Comparison of ENCODE assay signal across 22 mouse cellular contexts in the genomic region with DNA sequence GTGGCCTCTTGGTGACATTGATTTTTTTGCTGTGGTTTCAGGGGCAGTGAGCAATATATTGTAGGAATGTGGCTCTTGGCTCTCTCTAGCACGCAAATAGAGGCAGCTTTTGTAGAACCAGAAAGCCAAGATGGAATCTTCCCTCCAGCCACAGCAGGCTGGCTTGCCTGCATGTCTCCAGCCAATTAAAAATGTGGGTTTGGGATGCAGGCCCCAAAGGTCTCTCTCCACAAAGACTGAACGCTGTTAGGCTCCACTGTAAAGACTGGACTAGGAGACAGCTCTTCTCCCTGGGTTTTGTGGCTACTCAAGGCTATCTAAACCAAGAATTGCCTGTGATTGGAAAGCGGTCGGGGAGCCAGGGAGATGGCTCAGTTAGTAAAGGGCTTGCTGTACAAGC. TPM values are rescaled to one million over a fixed set of nuclear protein-coding genes. Genes with fewer than 3 reads are reported as not detected.
DNase-seq lines count a peak whose midpoint lies in the region; ATAC-seq and TF ChIP-seq lines count a peak whose summit lies in the region.
"Had no signal": no experiment of that assay in that cellular context is flagged by ENCODE, and none has a peak within 500 bp of the region (broad histone marks: within the 10 kb centered on the region; RNA-seq: fewer than 3 reads in every experiment).

No protein-coding gene starts in this region.

- no peak overlapping the region for H3K9ac ChIP-seq in intestine, embryonic 16.5 days (ENCODE audit: low read depth, low read length)
- H3K9ac ChIP-seq in intestine, postnatal 0 days (ENCODE audit: low read depth, low read length), result no peak overlapping the region
- H3K9ac ChIP-seq: heart, embryonic 13.5 days; hindbrain, embryonic 15.5 days; liver, embryonic 12.5 days had no signal

- no peak overlapping the region for H3K4me2 ChIP-seq in intestine, embryonic 16.5 days (ENCODE audit: low read depth, low read length)
- no peak overlapping the region for H3K4me2 ChIP-seq in intestine, postnatal 0 days (replicated peaks; ENCODE audit: low read depth)
- H3K4me2 ChIP-seq: heart, embryonic 13.5 days; hindbrain, embryonic 15.5 days; liver, embryonic 12.5 days had no signal

- H3K4me3 ChIP-seq in intestine, embryonic 16.5 days (ENCODE audit: low read length), result no peak overlapping the region
- no peak overlapping the region for H3K4me3 ChIP-seq in intestine, postnatal 0 days (ENCODE audit: low read depth, low read length)
- H3K4me3 ChIP-seq: heart, embryonic 13.5 days; hindbrain, embryonic 15.5 days; layer of hippocampus, adult 2 months; liver, embryonic 12.5 days had no signal

- no peaks in the 10 kb centered on the region for H3K36me3 ChIP-seq in intestine, embryonic 16.5 days (ENCODE audit: control insufficient read depth, insufficient read depth, low read length)
- H3K36me3 ChIP-seq in intestine, postnatal 0 days (ENCODE audit: control insufficient read depth, insufficient read depth), result no peaks in the 10 kb centered on the region
- H3K36me3 ChIP-seq: heart, embryonic 13.5 days; hindbrain, embryonic 15.5 days; liver, embryonic 12.5 days had no signal

- TF ChIP-seq CTCF in intestine, postnatal 0 days (IDR thresholded peaks at IDR 0.05; ENCODE audit: low read depth), result no peak

- no peaks in the 10 kb centered on the region for H3K27me3 ChIP-seq in intestine, embryonic 16.5 days (replicated peaks; ENCODE audit: control insufficient read depth, insufficient read depth, low read length)
- no peaks in the 10 kb centered on the region for H3K27me3 ChIP-seq in intestine, postnatal 0 days (replicated peaks; ENCODE audit: control insufficient read depth, insufficient read depth, low read length)
- H3K27me3 ChIP-seq: heart, embryonic 13.5 days; hindbrain, embryonic 15.5 days; liver, embryonic 12.5 days; Patski had no signal

- no peaks in the 10 kb centered on the region for H3K9me3 ChIP-seq in intestine, embryonic 16.5 days (ENCODE audit: control insufficient read depth, low read length)
- H3K9me3 ChIP-seq in intestine, postnatal 0 days (ENCODE audit: control insufficient read depth), result no peaks in the 10 kb centered on the region
- H3K9me3 ChIP-seq: heart, embryonic 13.5 days; hindbrain, embryonic 15.5 days; liver, embryonic 12.5 days had no signal

- peak; percentile 24 for DNase-seq in 3T3-L1 (ENCODE audit: low read depth, low spot score)
- DNase-seq in Muller cell, postnatal 12 days (ENCODE audit: inconsistent ontology term), result peak; percentile 82
- DNase-seq in fibroblast of lung, adult 2 months (ENCODE audit: low read depth), result peak; percentile 31
- no peak for DNase-seq in ovary, adult 18-20 months (ENCODE audit: low spot score)
- DNase-seq in frontal cortex, postnatal 14 days (ENCODE audit: low spot score in 2 of 2), result no peak
- no peak for DNase-seq in layer of hippocampus, adult 9-10 months (ENCODE audit: low spot score)
- DNase-seq: adrenal gland, adult 8-10 months; cerebellum, adult 9-10 months; heart, postnatal 36 days; kidney, postnatal 10 days; lung, adult 2 months; lung, postnatal 4 days; right cerebral cortex, postnatal 25 days; thymus, adult 18-20 months had no signal

- peak overlapping the region; percentile 29; the same call in 1 of the 2 replicates for H3K27ac ChIP-seq in intestine, embryonic 16.5 days (ENCODE audit: low read length)
- no peak overlapping the region for H3K27ac ChIP-seq in intestine, postnatal 0 days (ENCODE audit: low read depth, low read length)
- H3K27ac ChIP-seq: hindbrain, embryonic 15.5 days; layer of hippocampus, adult 2 months; liver, embryonic 12.5 days had no signal

- WGBS in intestine, embryonic 16.5 days, result 62% methylated on average over 4 of the region's 4 CpGs
- 79% methylated on average over 4 of the region's 4 CpGs for WGBS in intestine, postnatal 0 days

- no peak for ATAC-seq in intestine, embryonic 16.5 days
- ATAC-seq in intestine, postnatal 0 days, result no peak
- ATAC-seq: forebrain, embryonic 14.5 days; liver, embryonic 12.5 days; Patski had no signal

- peaks cover 20% of the 10 kb centered on the region for H3K4me1 ChIP-seq in intestine, embryonic 16.5 days (ENCODE audit: control insufficient read depth, insufficient read depth, low read length)
- H3K4me1 ChIP-seq in intestine, postnatal 0 days (replicated peaks; ENCODE audit: control insufficient read depth, insufficient read depth, low read length), result 0 out of 2 replicates have a peak, but pooled peaks cover 9% of the 10 kb centered on the region
- H3K4me1 ChIP-seq: liver, embryonic 12.5 days had no signal

RNA-seq across cellular contexts. Expression of a gene that starts 43.0 kb away (rescaled TPM):
- 1,080 and 1,114 TPM in 2 replicates for polyA plus RNA-seq in intestine, embryonic 16.5 days (2015; fragmentation: Nextera tagmentation; extraction: Ambion mirVana)
- 1,318 and 1,424 TPM in 2 replicates for polyA plus RNA-seq in intestine, postnatal 0 days (2015; fragmentation: Nextera tagmentation; extraction: Ambion mirVana)

Comparison
In these comparisons a context has a peak if more than half of its experiments do, and no peak if none do; other contexts are left out.
1. DNase-seq: peak in 3T3-L1 (single experiment), Muller cell, postnatal 12 days (single experiment) and fibroblast of lung, adult 2 months (single experiment); none in ovary, adult 18-20 months (single experiment), frontal cortex, postnatal 14 days (0 of 2) and layer of hippocampus, adult 9-10 months (single experiment).